Mouse (Mus musculus) adrenal gland, adult 18-20 months (tissue): ENCODE results near the gene Frem2. TPM values are rescaled to one million over a fixed set of nuclear protein-coding genes. Genes with fewer than 3 reads are reported as not detected.

Experiments
- DNase-seq, 2 experiments: peaks; one replicate each; pipeline ENCODE4 v3.0.0; 2021 to 2022; ENCODE audit warnings: low spot score in 2 of 2
- total RNA-seq, 2 experiments: library from RNA; stranded (reverse); gene quantifications; 1 replicate in 1 of 2; 2 replicates in 1 of 2; pipeline ENCODE4 v1.2.3; 2021

Gene Frem2
- total RNA-seq, 2 experiments from 2014 or later: 0.13 TPM

- no peak for DNase-seq
Measured at GRCm38 (mm10) chr3:53620978-53621377, 36.2 kb downstream of the Frem2 start.

- DNase-seq: no peak
Measured at GRCm38 (mm10) chr3:53620355-53620754, 36.8 kb downstream of the Frem2 start.

GRCm38 (mm10) chr3:53611106-53611505 lies 46.0 kb downstream of the Frem2 start:
- DNase-seq: no peak

GRCm38 (mm10) chr3:53609851-53610250 lies 47.3 kb downstream of the Frem2 start:
- DNase-seq: no peak

GRCm38 (mm10) chr3:53600140-53600539 lies 57.0 kb downstream of the Frem2 start:
- DNase-seq: no peak

GRCm38 (mm10) chr3:53599315-53599714 lies 57.8 kb downstream of the Frem2 start:
- no peak for DNase-seq

GRCm38 (mm10) chr3:53598153-53598800 lies 58.9 kb downstream of the Frem2 start:
- no peak for DNase-seq

- DNase-seq: peak in 1 of 2 experiments; percentile 9
Measured at GRCm38 (mm10) chr3:53594471-53594870, 62.7 kb downstream of the Frem2 start.

- no peak for DNase-seq
Measured at GRCm38 (mm10) chr3:53593718-53594117, 63.4 kb downstream of the Frem2 start.

- no peak for DNase-seq
Measured at GRCm38 (mm10) chr3:53592036-53592435, 65.1 kb downstream of the Frem2 start.

GRCm38 (mm10) chr3:53590139-53590621 lies 67.0 kb downstream of the Frem2 start:
- DNase-seq: peak; percentile 45 to 49

GRCm38 (mm10) chr3:53583248-53583647 lies 73.9 kb downstream of the Frem2 start:
- no peak for DNase-seq

- DNase-seq: no peak
Measured at GRCm38 (mm10) chr3:53580596-53581254, 76.4 kb downstream of the Frem2 start.

GRCm38 (mm10) chr3:53579121-53579704 lies 77.9 kb downstream of the Frem2 start:
- DNase-seq: no peak

- DNase-seq: no peak
Measured at GRCm38 (mm10) chr3:53576320-53577116, 80.6 kb downstream of the Frem2 start.

GRCm38 (mm10) chr3:53574123-53574522 lies 83.0 kb downstream of the Frem2 start:
- DNase-seq: no peak

GRCm38 (mm10) chr3:53571663-53572062 lies 85.5 kb downstream of the Frem2 start:
- DNase-seq: no peak

GRCm38 (mm10) chr3:53564521-53564920 lies 92.6 kb downstream of the Frem2 start:
- DNase-seq: no peak

GRCm38 (mm10) chr3:53563746-53564145 lies 93.4 kb downstream of the Frem2 start:
- DNase-seq: no peak

GRCm38 (mm10) chr3:53561813-53562212 lies 95.3 kb downstream of the Frem2 start:
- DNase-seq: no peak

- no peak for DNase-seq
Measured at GRCm38 (mm10) chr3:53559056-53559455, 98.1 kb downstream of the Frem2 start.
